Mouse (Mus musculus) testis, adult 2 months (tissue): Measurements from ENCODE around the gene Elfn2.

Source experiments
- CTCF ChIP-seq: fragments of 200-500 bp; IDR thresholded peaks from 2 replicates; pipeline ENCODE4 v1.5.1; 2012; ENCODE audit warnings: low read depth, mild to moderate bottlenecking, inconsistent platforms, low read length, moderate library complexity; ENCODE audit not compliant: control insufficient read depth, insufficient read depth, insufficient replicate concordance
- POLR2A ChIP-seq: fragments of 200-500 bp; IDR thresholded peaks from 2 replicates; pipeline ENCODE4 v1.6.1; 2012; ENCODE audit warnings: low read depth, mild to moderate bottlenecking, inconsistent platforms, low read length, moderate library complexity; ENCODE audit not compliant: control insufficient read depth

GRCm38 (mm10) chr15:78686910-78687309, 31.7 kb downstream of the Elfn2 start:
- no peak for TF ChIP-seq CTCF
- no peak for TF ChIP-seq POLR2A
